Mouse (Mus musculus): ENCODE measurements at regions not wholly inside any gene's neighbourhood (a gene's known extent, or its start where the extent isn't known, plus 50 kb on each side); places are given as distances from the start of the nearest gene placed in this dataset.

DNA sequence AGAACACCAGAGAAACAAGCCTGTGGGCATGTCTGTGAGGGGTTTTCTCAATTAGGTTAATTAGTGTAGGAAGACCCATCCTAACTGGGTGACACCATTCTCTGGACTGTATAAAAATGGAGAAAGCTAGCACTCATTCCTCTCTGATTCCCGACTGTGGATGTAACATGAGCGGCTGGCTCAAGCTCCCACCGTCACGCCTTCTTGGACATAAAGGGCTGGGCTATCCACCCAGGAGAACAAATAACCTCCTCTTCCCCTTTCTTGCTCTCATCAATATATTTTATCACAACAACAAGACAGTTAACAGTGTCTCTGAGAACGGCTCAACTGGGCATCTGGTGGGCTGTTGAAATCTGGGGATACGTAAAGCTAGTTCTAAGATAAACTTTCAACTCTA is 62.4 kb upstream of the Klf4 start:
- no peak for DNase-seq

DNA sequence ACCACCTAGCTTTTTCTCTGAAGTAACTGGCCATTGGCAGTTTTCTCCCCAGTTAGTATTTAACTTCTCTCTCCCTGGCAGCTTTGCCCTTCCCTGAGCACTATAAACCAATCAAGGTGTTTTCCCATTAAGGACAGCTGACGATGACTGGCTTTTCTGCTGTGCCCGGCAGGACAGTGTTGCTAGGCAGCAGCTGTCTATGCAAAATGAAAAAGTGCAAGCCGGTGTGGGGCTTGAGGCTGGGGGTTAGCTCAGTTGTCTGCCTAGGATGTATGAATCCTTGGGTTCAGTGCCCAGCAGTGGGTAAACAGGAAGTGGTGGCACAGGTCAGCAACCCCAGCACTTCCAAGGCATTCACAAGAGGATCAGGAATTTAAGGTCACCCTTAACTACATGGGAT is 60.9 kb upstream of the Klf4 start:
- no peak for DNase-seq

DNA sequence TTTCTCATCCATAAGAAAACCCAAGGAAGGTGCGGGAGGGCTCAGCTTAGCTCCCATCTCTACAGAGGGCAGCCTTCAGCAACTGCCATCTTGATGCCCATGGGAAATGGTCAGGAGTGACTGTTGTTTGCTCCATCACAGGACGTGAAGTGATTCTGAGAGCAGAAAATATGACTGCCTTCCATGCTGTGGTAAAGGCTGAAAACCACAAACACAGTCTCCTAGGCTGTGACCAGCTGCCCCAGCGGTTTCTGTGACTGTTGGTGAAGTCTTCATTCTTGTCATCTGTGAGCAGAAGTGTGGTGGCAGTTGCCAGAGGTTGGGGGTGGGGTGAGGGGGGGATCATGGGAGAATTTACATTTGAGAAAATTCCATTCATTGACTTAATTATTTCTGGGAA is 53.9 kb upstream of the Klf4 start:
- DNase-seq, result no peak

DNA sequence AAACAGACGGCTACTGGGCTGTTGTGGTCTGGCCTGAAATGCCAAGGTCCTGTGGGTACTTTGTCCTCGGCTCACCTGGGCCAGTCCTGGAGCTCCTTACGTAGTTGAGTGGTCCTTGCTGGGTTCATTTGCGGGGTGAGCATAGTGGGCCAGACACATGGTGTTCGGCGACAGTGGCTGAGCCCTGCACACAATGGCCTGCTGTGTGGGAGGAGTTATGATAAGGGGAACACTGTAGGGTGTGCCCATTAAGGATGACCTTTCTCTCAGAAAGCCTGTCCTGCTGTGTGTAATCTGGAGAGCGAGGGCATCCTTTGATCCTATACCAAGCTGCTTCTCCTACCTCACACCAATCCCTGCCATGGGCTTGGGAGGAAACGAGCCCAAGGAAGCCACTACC is 51.3 kb upstream of the Klf4 start:
- DNase-seq, result no peak

All from cerebellum, adult 8-10 months (tissue).